Mouse (Mus musculus) thymus, adult 2 months (tissue): ENCODE results near the gene Tmem29.

Experiments
- CTCF ChIP-seq: fragments of 200-500 bp; IDR thresholded peaks from 2 replicates; pipeline ENCODE4 v1.5.1; 2012; ENCODE audit warnings: mild to moderate bottlenecking, control low read depth, low read length, moderate library complexity, borderline replicate concordance; ENCODE audit not compliant: control insufficient read depth, poor library complexity, insufficient read depth; ENCODE audit errors: extremely low read depth
- POLR2A ChIP-seq: fragments of 200-500 bp; IDR thresholded peaks from 2 replicates; pipeline ENCODE4 v1.6.1; 2012; ENCODE audit warnings: mild to moderate bottlenecking, low read length, control low read depth, moderate library complexity; ENCODE audit not compliant: control insufficient read depth, poor library complexity, insufficient read depth; ENCODE audit errors: extremely low read depth

DNA sequence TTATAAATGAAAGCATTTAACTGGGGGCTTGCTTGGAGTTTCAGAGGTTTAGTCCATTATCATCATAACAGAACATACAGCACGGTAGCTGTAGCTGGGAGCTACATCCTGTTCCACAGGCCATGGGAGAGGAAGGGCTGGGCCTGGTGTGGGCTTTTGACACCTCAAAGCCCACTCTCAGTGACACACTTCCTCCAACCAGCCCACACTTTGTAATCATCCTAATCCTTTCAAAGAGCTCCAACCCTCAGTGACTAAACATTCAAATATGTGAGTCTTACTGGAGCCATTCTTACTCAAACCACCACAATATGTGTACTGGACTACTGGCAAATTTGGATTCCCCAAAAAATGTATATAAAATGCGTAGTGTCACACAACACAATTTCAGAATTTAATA, 9.3 kb upstream of the Tmem29 start:
- no peak for TF ChIP-seq CTCF
- TF ChIP-seq POLR2A = no peak
